Mouse (Mus musculus) CH12.LX (cell line): ENCODE measurements at regions not wholly inside any gene's neighbourhood (a gene's known extent, or its start where the extent isn't known, plus 50 kb on each side); places are given as distances from the start of the nearest gene placed in this dataset.

Source experiments
- CTCF ChIP-seq, 2 experiments: IDR thresholded peaks in 1 of 2; conservative IDR thresholded peaks in 1 of 2; 2 replicates each; pipeline ENCODE4 v1.5.1; 2011 to 2012; ENCODE audit warnings: low read depth in 2 of 2, low read length in 2 of 2, improper control_type of control experiment in 1 of 2, inconsistent platforms in 1 of 2, mild to moderate bottlenecking in 1 of 2, moderate library complexity in 1 of 2
- EP300 ChIP-seq: IDR thresholded peaks from 2 replicates; pipeline ENCODE4 v1.6.1; 2011; ENCODE audit warnings: low read length, improper control_type of control experiment
- ETS1 ChIP-seq: conservative IDR thresholded peaks from 2 replicates; pipeline ENCODE4 v1.6.1; 2012; ENCODE audit warnings: low read depth, mild to moderate bottlenecking, inconsistent platforms, low read length, improper control_type of control experiment, moderate library complexity
- KAT2A ChIP-seq: IDR thresholded peaks from 2 replicates; pipeline ENCODE4 v1.6.1; 2012; ENCODE audit warnings: low read length, improper control_type of control experiment, inconsistent platforms; ENCODE audit not compliant: insufficient replicate concordance
- MEF2A ChIP-seq: IDR thresholded peaks from 2 replicates; pipeline ENCODE4 v1.6.1; 2014; ENCODE audit warnings: low read depth, mild to moderate bottlenecking, inconsistent platforms, low read length, improper control_type of control experiment, borderline replicate concordance
- PAX5 ChIP-seq: IDR thresholded peaks from 2 replicates; pipeline ENCODE4 v1.6.1; 2012; ENCODE audit warnings: low read length, inconsistent platforms, mixed read lengths
- POLR2A ChIP-seq: IDR thresholded peaks from 2 replicates; pipeline ENCODE4 v1.6.1; 2011; ENCODE audit warnings: low read depth, mild to moderate bottlenecking, improper control_type of control experiment, low read length
- SIN3A ChIP-seq: IDR thresholded peaks from 2 replicates; pipeline ENCODE4 v1.6.1; 2012; ENCODE audit warnings: low read length, improper control_type of control experiment, inconsistent platforms
- ZMIZ1 ChIP-seq: IDR thresholded peaks from 2 replicates; pipeline ENCODE4 v1.6.1; 2012; ENCODE audit warnings: low read depth, mild to moderate bottlenecking, inconsistent platforms, low read length, improper control_type of control experiment

DNA sequence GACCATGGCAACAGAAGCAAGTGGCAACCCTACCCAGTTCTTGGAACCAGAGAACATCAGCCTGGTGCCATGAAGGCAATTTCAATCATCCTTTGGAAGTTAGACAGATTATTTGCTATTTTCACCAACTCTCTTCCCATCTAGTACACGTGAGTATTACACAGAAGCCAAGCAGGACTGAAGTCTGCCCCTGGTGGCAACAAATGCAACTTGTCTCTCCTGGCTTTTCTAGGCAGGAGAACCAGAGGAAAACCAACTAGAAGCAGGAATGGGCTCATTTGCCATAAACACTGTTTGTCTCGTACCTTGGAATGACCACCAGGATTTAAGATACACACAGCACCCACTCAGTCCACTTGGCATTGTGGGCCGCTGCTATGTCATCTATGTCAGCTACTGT, 224.1 kb upstream of the Arid1b start:
- TF ChIP-seq PAX5 (no peak), POLR2A (no peak), EP300 (no peak), ETS1 (no peak), CTCF (conservative IDR thresholded peaks at IDR 0.05 in 1 of 2, IDR thresholded peaks at IDR 0.05 in 1 of 2; ENCODE audit: low read depth in 2 of 2, low read length in 2 of 2) (peak; percentile 33 to 45), KAT2A (no peak), ZMIZ1 (no peak), MEF2A (no peak), SIN3A (no peak)
